ENCODE assay signal across 7 mouse cellular contexts in the genomic region with DNA sequence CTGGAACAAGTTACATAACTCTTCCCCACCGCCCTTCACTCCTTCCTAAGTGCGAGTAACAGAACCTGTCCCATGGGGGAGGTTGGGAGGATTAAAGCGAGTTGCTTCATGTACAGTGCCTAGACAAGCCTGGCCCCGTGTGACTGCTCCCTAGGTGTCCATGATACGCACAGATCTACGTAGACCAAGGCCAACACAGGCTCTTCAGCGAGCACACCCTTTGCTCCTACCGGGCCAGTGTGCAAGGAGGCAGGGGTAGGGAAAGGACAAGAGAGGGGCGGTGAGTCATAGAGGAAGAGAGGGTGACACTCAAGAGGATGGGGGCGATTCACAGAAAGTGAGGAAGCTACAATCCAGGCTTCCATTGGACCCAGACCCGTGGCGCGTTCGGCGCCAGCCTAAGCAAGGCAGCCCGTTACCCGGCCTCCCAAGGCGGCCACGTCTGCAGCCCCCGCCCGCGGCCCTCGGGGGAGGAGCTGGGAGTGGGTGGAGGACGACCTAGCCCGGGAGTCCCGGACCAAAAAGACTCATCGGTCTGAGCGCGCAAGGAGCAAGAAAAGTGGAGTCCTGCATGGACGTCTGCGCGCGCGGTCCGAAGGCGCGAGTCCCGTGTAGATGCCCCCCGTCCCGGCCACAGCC. TPM values are rescaled to one million over a fixed set of nuclear protein-coding genes. Genes with fewer than 3 reads are reported as not detected.
DNase-seq lines count a peak whose midpoint lies in the region; ATAC-seq and TF ChIP-seq lines count a peak whose summit lies in the region.

No protein-coding gene starts in this region.

- no peak for TF ChIP-seq CTCF in G1E (IDR thresholded peaks at IDR 0.05; ENCODE audit: low read depth, low read length)
- no peak for TF ChIP-seq CTCF in forebrain, postnatal 0 days (IDR thresholded peaks at IDR 0.05; ENCODE audit: low read depth)
- TF ChIP-seq CTCF in liver, embryonic 14.5 days (IDR thresholded peaks at IDR 0.05; ENCODE audit: low read depth), result no peak

- H3K4me1 ChIP-seq in G1E (ENCODE audit: insufficient read depth, low read depth, low read length), result peaks cover 48% of the 10 kb centered on the region
- H3K4me1 ChIP-seq in forebrain, postnatal 0 days (ENCODE audit: insufficient read depth), result no peaks in the 10 kb centered on the region; the same call in 1 of the 2 replicates
- peaks cover 8% of the 10 kb centered on the region for H3K4me1 ChIP-seq in hindbrain, embryonic 15.5 days (replicated peaks)
- H3K4me1 ChIP-seq in liver, embryonic 14.5 days (replicated peaks; ENCODE audit: control insufficient read depth in 2 of 2, insufficient read depth in 2 of 2, low read length in 1 of 2), result peaks cover 19 to 43% of the 10 kb centered on the region in 2 experiments
- H3K4me1 ChIP-seq in neural tube, embryonic 12.5 days, result peaks cover 7% of the 10 kb centered on the region; the same call in 1 of the 2 replicates

- H3K9ac ChIP-seq in forebrain, postnatal 0 days, result peak overlapping the region; percentile 56
- H3K9ac ChIP-seq in hindbrain, embryonic 15.5 days, result peak overlapping the region; percentile 12; the same call in 1 of the 2 replicates
- H3K9ac ChIP-seq in liver, embryonic 14.5 days (replicated peaks), result peak overlapping the region; percentile 84
- peak overlapping the region; percentile 49 for H3K9ac ChIP-seq in neural tube, embryonic 12.5 days

- no peak for TF ChIP-seq EP300 in liver, embryonic 14.5 days (IDR thresholded peaks at IDR 0.05; ENCODE audit: low read depth)

- ATAC-seq in G1E (ENCODE audit: extremely low read depth, insufficient number of reproducible peaks, low FRiP score, poor library complexity, severe bottlenecking), result no peak
- peak; percentile 75 for ATAC-seq in forebrain, postnatal 0 days
- peak; percentile 76 for ATAC-seq in hindbrain, embryonic 15.5 days (ENCODE audit: low FRiP score, low read depth)
- ATAC-seq in liver, embryonic 14.5 days (ENCODE audit: insufficient read depth), result peak; percentile 55
- ATAC-seq in neural tube, embryonic 12.5 days (ENCODE audit: low FRiP score, low read depth), result peak; percentile 56

- no peaks in the 10 kb centered on the region for H3K9me3 ChIP-seq in G1E (replicated peaks)
- no peaks in the 10 kb centered on the region for H3K9me3 ChIP-seq in forebrain, postnatal 0 days (ENCODE audit: low read length)
- H3K9me3 ChIP-seq in hindbrain, embryonic 15.5 days, result no peaks in the 10 kb centered on the region
- no peaks in the 10 kb centered on the region for H3K9me3 ChIP-seq in liver, embryonic 14.5 days (ENCODE audit: control insufficient read depth, low read length)
- H3K9me3 ChIP-seq in neural tube, embryonic 12.5 days, result no peaks in the 10 kb centered on the region

- no peak overlapping the region for H3K27ac ChIP-seq in forebrain, postnatal 0 days (ENCODE audit: low read depth, low read length)
- H3K27ac ChIP-seq in hindbrain, embryonic 15.5 days (replicated peaks), result peak overlapping the region; percentile 50
- H3K27ac ChIP-seq in liver, embryonic 14.5 days, result peak overlapping the region; percentile 81
- H3K27ac ChIP-seq in neural tube, embryonic 12.5 days, result no peak overlapping the region

- 5% methylated on average over 40 of the region's 40 CpGs for WGBS in forebrain, postnatal 0 days
- WGBS in hindbrain, embryonic 15.5 days, result 4% methylated on average over 27 of the region's 40 CpGs
- 2% methylated on average over 40 of the region's 40 CpGs for WGBS in liver, embryonic 14.5 days (ENCODE audit: insufficient replicate concordance)
- 3% methylated on average over 40 of the region's 40 CpGs for WGBS in neural tube, embryonic 12.5 days

- peaks cover 37% of the 10 kb centered on the region for H3K36me3 ChIP-seq in G1E (replicated peaks)
- H3K36me3 ChIP-seq in forebrain, postnatal 0 days (ENCODE audit: insufficient read depth), result no peaks in the 10 kb centered on the region
- H3K36me3 ChIP-seq in hindbrain, embryonic 15.5 days, result no peaks in the 10 kb centered on the region
- no peaks in the 10 kb centered on the region; the same call in 1 of the 2 replicates for H3K36me3 ChIP-seq in liver, embryonic 14.5 days (replicated peaks; ENCODE audit: control insufficient read depth, insufficient read depth, low read depth)
- H3K36me3 ChIP-seq in neural tube, embryonic 12.5 days, result no peaks in the 10 kb centered on the region

- peak overlapping the region; percentile 66 for H3K4me2 ChIP-seq in forebrain, postnatal 0 days (ENCODE audit: low read depth)
- peak overlapping the region; percentile 55 for H3K4me2 ChIP-seq in hindbrain, embryonic 15.5 days
- peak overlapping the region; percentile 89 for H3K4me2 ChIP-seq in liver, embryonic 14.5 days (ENCODE audit: low read depth)
- H3K4me2 ChIP-seq in neural tube, embryonic 12.5 days (replicated peaks), result peak overlapping the region; percentile 74

- no peaks in the 10 kb centered on the region for H3K27me3 ChIP-seq in G1E (ENCODE audit: insufficient read depth, low read length)
- H3K27me3 ChIP-seq in forebrain, postnatal 0 days (ENCODE audit: insufficient read depth, low read length), result peaks cover 15% of the 10 kb centered on the region
- peaks cover 27% of the 10 kb centered on the region for H3K27me3 ChIP-seq in hindbrain, embryonic 15.5 days
- H3K27me3 ChIP-seq in liver, embryonic 14.5 days (ENCODE audit: control insufficient read depth, insufficient read depth, low read length), result no peaks in the 10 kb centered on the region
- H3K27me3 ChIP-seq in neural tube, embryonic 12.5 days (replicated peaks), result peaks cover 38% of the 10 kb centered on the region

- DNase-seq in G1E (ENCODE audit: low spot score), result peak; percentile 66
- DNase-seq in adrenal gland, postnatal 36 days, result peak; percentile 74 to 79
- DNase-seq in forebrain, postnatal 0 days, result peak; percentile 14
- no peak for DNase-seq in liver, embryonic 14.5 days (ENCODE audit: low read depth in 3 of 3, low spot score in 3 of 3)
- DNase-seq in thymus, postnatal 36 days, result peak; percentile 61 to 70

- H3K4me3 ChIP-seq in G1E (ENCODE audit: low read depth, low read length), result peak overlapping the region; percentile 96
- H3K4me3 ChIP-seq in forebrain, postnatal 0 days (ENCODE audit: low read depth, low read length), result peak overlapping the region; percentile 60
- H3K4me3 ChIP-seq in hindbrain, embryonic 15.5 days, result peak overlapping the region; percentile 42
- peak overlapping the region; percentile 59 to 69 for H3K4me3 ChIP-seq in liver, embryonic 14.5 days (ENCODE audit: insufficient read depth in 1 of 2, low read depth in 2 of 2, low read length in 2 of 2)
- H3K4me3 ChIP-seq in neural tube, embryonic 12.5 days, result peak overlapping the region; percentile 49

RNA-seq across cellular contexts. Expression of gene Slc12a4, which starts 0.5 kb away (rescaled TPM):
- total RNA-seq in G1E (2014; fragmentation: Nextera tagmentation) (3.7 and 4.4 TPM in 2 replicates), G1E (2017) (6.6 and 7.2 TPM in 2 replicates)
- polyA plus RNA-seq in G1E (2012), result 7.4 and 8.7 TPM in 2 replicates
- 10 to 100 TPM; 43.9 to 58.9 TPM for total RNA-seq in adrenal gland, postnatal 36 days (2021)
- total RNA-seq in forebrain, postnatal 0 days (2014; rRNA removed), result 9.7 and 12.4 TPM in 2 replicates
- 9.8 and 12.1 TPM in 2 replicates for polyA plus RNA-seq in forebrain, postnatal 0 days (2015; fragmentation: Nextera tagmentation; extraction: Ambion mirVana)
- 11.9 and 12.9 TPM in 2 replicates for polyA plus RNA-seq in hindbrain, embryonic 15.5 days (2015; fragmentation: Nextera tagmentation; extraction: Ambion mirVana)
- 8.3 and 11.1 TPM in 2 replicates for polyA plus RNA-seq in liver, embryonic 14.5 days (2012; rRNA removed)
- polyA plus RNA-seq in liver, embryonic 14.5 days (2014; fragmentation: Nextera tagmentation; extraction: Ambion mirVana), result 6.9 and 8.9 TPM in 2 replicates
- polyA plus RNA-seq in neural tube, embryonic 12.5 days (2016; fragmentation: Nextera tagmentation; extraction: Ambion mirVana), result 11.8 and 13.9 TPM in 2 replicates

RNA-seq across cellular contexts. Expression of gene Dpep3, which starts 13.8 kb away (rescaled TPM):
- total RNA-seq in G1E (2014; fragmentation: Nextera tagmentation) (not detected in 2 replicates), G1E (2017) (0.05 TPM in 1 of 2 replicates, not detected in the other)
- polyA plus RNA-seq in G1E (2012), result not detected in 2 replicates
- total RNA-seq in adrenal gland, postnatal 36 days (2021), result not detected
- not detected in 2 replicates for total RNA-seq in forebrain, postnatal 0 days (2014; rRNA removed)
- polyA plus RNA-seq in forebrain, postnatal 0 days (2015; fragmentation: Nextera tagmentation; extraction: Ambion mirVana), result not detected in 2 replicates
- polyA plus RNA-seq in hindbrain, embryonic 15.5 days (2015; fragmentation: Nextera tagmentation; extraction: Ambion mirVana), result not detected in 2 replicates
- polyA plus RNA-seq in liver, embryonic 14.5 days (2012; rRNA removed), result not detected in 2 replicates
- not detected in 2 replicates for polyA plus RNA-seq in liver, embryonic 14.5 days (2014; fragmentation: Nextera tagmentation; extraction: Ambion mirVana)
- polyA plus RNA-seq in neural tube, embryonic 12.5 days (2016; fragmentation: Nextera tagmentation; extraction: Ambion mirVana), result not detected in 2 replicates

RNA-seq across cellular contexts. Expression of gene Lcat, which starts 22.2 kb away (rescaled TPM):
- total RNA-seq in G1E (2014; fragmentation: Nextera tagmentation), result 0.92 TPM in 1 of 2 replicates, not detected in the other
- 0.17 and 0.22 TPM in 2 replicates for total RNA-seq in G1E (2017)
- polyA plus RNA-seq in G1E (2012), result 0.29 and 0.40 TPM in 2 replicates
- 1 to 10 TPM; 1.3 to 1.9 TPM for total RNA-seq in adrenal gland, postnatal 36 days (2021)
- total RNA-seq in forebrain, postnatal 0 days (2014; rRNA removed), result 6.0 and 7.9 TPM in 2 replicates
- 3.8 and 5.9 TPM in 2 replicates for polyA plus RNA-seq in forebrain, postnatal 0 days (2015; fragmentation: Nextera tagmentation; extraction: Ambion mirVana)
- 4.5 and 5.0 TPM in 2 replicates for polyA plus RNA-seq in hindbrain, embryonic 15.5 days (2015; fragmentation: Nextera tagmentation; extraction: Ambion mirVana)
- polyA plus RNA-seq in liver, embryonic 14.5 days (2012; rRNA removed), result 40.2 and 41.2 TPM in 2 replicates
- 47.0 and 50.7 TPM in 2 replicates for polyA plus RNA-seq in liver, embryonic 14.5 days (2014; fragmentation: Nextera tagmentation; extraction: Ambion mirVana)
- polyA plus RNA-seq in neural tube, embryonic 12.5 days (2016; fragmentation: Nextera tagmentation; extraction: Ambion mirVana), result 0.85 and 0.98 TPM in 2 replicates

RNA-seq across cellular contexts. Expression of gene Dus2, which starts 25.8 kb away (rescaled TPM):
- 20.9 and 21.7 TPM in 2 replicates for total RNA-seq in G1E (2014; fragmentation: Nextera tagmentation)
- total RNA-seq in G1E (2017), result 14.2 and 18.3 TPM in 2 replicates
- polyA plus RNA-seq in G1E (2012), result 3.6 and 3.9 TPM in 2 replicates
- 10 to 100 TPM; 16.0 to 19.3 TPM for total RNA-seq in adrenal gland, postnatal 36 days (2021)
- 14.3 and 17.8 TPM in 2 replicates for total RNA-seq in forebrain, postnatal 0 days (2014; rRNA removed)
- 15.2 and 21.7 TPM in 2 replicates for polyA plus RNA-seq in forebrain, postnatal 0 days (2015; fragmentation: Nextera tagmentation; extraction: Ambion mirVana)
- polyA plus RNA-seq in hindbrain, embryonic 15.5 days (2015; fragmentation: Nextera tagmentation; extraction: Ambion mirVana), result 27.2 and 29.6 TPM in 2 replicates
- 6.8 and 8.7 TPM in 2 replicates for polyA plus RNA-seq in liver, embryonic 14.5 days (2012; rRNA removed)
- 9.8 and 10.5 TPM in 2 replicates for polyA plus RNA-seq in liver, embryonic 14.5 days (2014; fragmentation: Nextera tagmentation; extraction: Ambion mirVana)
- 17.9 and 19.6 TPM in 2 replicates for polyA plus RNA-seq in neural tube, embryonic 12.5 days (2016; fragmentation: Nextera tagmentation; extraction: Ambion mirVana)

RNA-seq across cellular contexts. Expression of gene Psmb10, which starts 27.1 kb away (rescaled TPM):
- total RNA-seq in G1E (2014; fragmentation: Nextera tagmentation) (14.4 and 16.3 TPM in 2 replicates), G1E (2017) (15.3 and 19.7 TPM in 2 replicates)
- polyA plus RNA-seq in G1E (2012), result 125 and 148 TPM in 2 replicates
- total RNA-seq in adrenal gland, postnatal 36 days (2021), result 10 to 100 TPM; 68.1 to 87.1 TPM
- total RNA-seq in forebrain, postnatal 0 days (2014; rRNA removed), result 46.5 and 63.7 TPM in 2 replicates
- 86.2 and 95.8 TPM in 2 replicates for polyA plus RNA-seq in forebrain, postnatal 0 days (2015; fragmentation: Nextera tagmentation; extraction: Ambion mirVana)
- polyA plus RNA-seq in hindbrain, embryonic 15.5 days (2015; fragmentation: Nextera tagmentation; extraction: Ambion mirVana), result 74.7 and 75.2 TPM in 2 replicates
- 49.8 and 51.8 TPM in 2 replicates for polyA plus RNA-seq in liver, embryonic 14.5 days (2012; rRNA removed)
- 61.5 and 68.5 TPM in 2 replicates for polyA plus RNA-seq in liver, embryonic 14.5 days (2014; fragmentation: Nextera tagmentation; extraction: Ambion mirVana)
- polyA plus RNA-seq in neural tube, embryonic 12.5 days (2016; fragmentation: Nextera tagmentation; extraction: Ambion mirVana), result 27.9 and 30.7 TPM in 2 replicates

Comparison
In these comparisons a context has a peak if more than half of its experiments do, and no peak if none do; other contexts are left out.
1. DNase-seq: peak in G1E (single experiment), adrenal gland, postnatal 36 days (2 of 2), forebrain, postnatal 0 days (single experiment) and thymus, postnatal 36 days (2 of 2); none in liver, embryonic 14.5 days (0 of 3).
2. H3K4me3 ChIP-seq: peak in every context shown above with its lines; median percentile 96 in G1E; 64 in liver, embryonic 14.5 days; 60 in forebrain, postnatal 0 days; 49 in neural tube, embryonic 12.5 days; 42 in hindbrain, embryonic 15.5 days.
3. H3K27ac ChIP-seq: peak in hindbrain, embryonic 15.5 days (single experiment) and liver, embryonic 14.5 days (single experiment); none in forebrain, postnatal 0 days (single experiment) and neural tube, embryonic 12.5 days (single experiment).
4. H3K9ac ChIP-seq: peak in every context shown above with its lines; median percentile 84 in liver, embryonic 14.5 days; 56 in forebrain, postnatal 0 days; 49 in neural tube, embryonic 12.5 days; 12 in hindbrain, embryonic 15.5 days.
5. Peak in every context shown above with its lines, with median percentiles within 50 percentile points of each other: H3K4me2 ChIP-seq.